Mouse (Mus musculus) kidney, postnatal 0 days (tissue): Measurements from ENCODE around the gene Tmem164. TPM values are rescaled to one million over a fixed set of nuclear protein-coding genes. Genes with fewer than 3 reads are reported as not detected.

Experiments used
- ATAC-seq: fragments of 200-750 bp; cut with Nextera tagmentation; replicated peaks from 2 replicates; pipeline ENCODE4 v1.8.0; 2017; ENCODE audit warnings: low read depth, moderate number of reproducible peaks, moderate TSS enrichment, moderate library complexity; ENCODE audit not compliant: low FRiP score
- DNase-seq: peaks from one replicate; pipeline ENCODE4 v3.0.0-alpha.2; 2016; ENCODE audit warnings: low spot score
- H3K27ac ChIP-seq: fragments of 300-500 bp; sonication (generic); 2 replicates; pipeline ENCODE4 v1.5.1; 2014; ENCODE audit warnings: mild to moderate bottlenecking
- H3K27me3 ChIP-seq: fragments of 300-500 bp; sonication (generic); 2 replicates; pipeline ENCODE4 v1.6.1; 2014; ENCODE audit warnings: low read length, mixed read lengths; ENCODE audit not compliant: insufficient read depth
- H3K36me3 ChIP-seq: fragments of 300-500 bp; sonication (generic); 2 replicates; pipeline ENCODE4 v1.6.1; 2014; ENCODE audit warnings: low read length, mixed read lengths; ENCODE audit not compliant: insufficient read depth
- H3K4me1 ChIP-seq: fragments of 300-500 bp; sonication (generic); replicated peaks from 2 replicates; pipeline ENCODE4 v1.6.1; 2014; ENCODE audit warnings: antibody characterized with exemption, low read length, mixed read lengths; ENCODE audit not compliant: insufficient read depth
- H3K4me2 ChIP-seq: fragments of 300-500 bp; sonication (generic); 2 replicates; pipeline ENCODE4 v1.6.1; 2014; ENCODE audit warnings: mild to moderate bottlenecking, low read length, moderate library complexity, mixed read lengths
- H3K4me3 ChIP-seq: fragments of 300-500 bp; sonication (generic); replicated peaks from 2 replicates; pipeline ENCODE4 v1.5.1; 2014; ENCODE audit warnings: low read depth, low read length
- H3K9ac ChIP-seq: fragments of 300-500 bp; sonication (generic); 2 replicates; pipeline ENCODE4 v1.6.1; 2014; ENCODE audit warnings: low read depth, low read length
- H3K9me3 ChIP-seq: fragments of 300-500 bp; sonication (generic); replicated peaks from 2 replicates; pipeline ENCODE4 v1.6.1; 2016; ENCODE audit warnings: low read length, inconsistent platforms, mixed read lengths
- CTCF ChIP-seq: IDR thresholded peaks from 2 replicates; pipeline ENCODE4 v1.5.1; 2016; ENCODE audit warnings: antibody characterized with exemption, low read depth, mild to moderate bottlenecking, moderate library complexity
- WGBS: fragments of 180-500 bp; shearing (Covaris S2); extraction: QIAGEN DNeasy Blood & Tissue Kit; methylation state at CpG from one replicate; pipeline ENCODE4 v1.1.7; 2014; 5-methylcytosine and 5-hydroxymethylcytosine counted together
- polyA plus RNA-seq: library from polyadenylated mRNA; unstranded; fragments of >200 nt; fragmentation: Nextera tagmentation; extraction: Ambion mirVana; gene quantifications from 2 replicates; pipeline ENCODE4 v1.2.1, GENCODE M21; 2015

Gene Tmem164
- polyA plus RNA-seq, 1 experiment from 2014 or later, result 33.0 TPM

DNA sequence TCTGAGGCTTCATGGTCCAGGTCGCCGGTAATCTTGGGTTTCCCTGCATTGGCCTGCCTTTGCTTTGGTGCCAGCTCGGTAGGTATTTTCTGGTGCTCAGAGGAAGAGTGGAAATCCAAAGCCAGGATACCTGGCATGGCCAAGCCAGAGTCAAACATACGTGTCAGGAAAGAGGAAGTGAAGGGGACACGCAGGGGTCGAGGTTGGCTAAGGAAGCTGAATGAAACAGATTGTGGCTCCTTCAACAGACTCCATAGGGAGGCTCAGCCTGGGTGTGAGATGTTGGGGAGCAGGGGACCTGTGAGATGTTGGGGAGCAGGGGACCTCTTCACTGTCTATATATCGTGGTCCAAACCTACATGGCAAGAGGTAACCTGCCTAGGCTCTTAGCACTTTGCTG lies 155.2 kb downstream of the Tmem164 start:
- H3K9me3 ChIP-seq, result no peaks in the 10 kb centered on the region
- H3K36me3 ChIP-seq, result 0 out of 2 replicates have a peak, but pooled peaks cover 5% of the 10 kb centered on the region
- ATAC-seq, result no peak
- DNase-seq, result no peak
- no peaks in the 10 kb centered on the region for H3K4me1 ChIP-seq
- H3K27ac ChIP-seq, result no peak overlapping the region
- TF ChIP-seq CTCF, result no peak
- no peaks in the 10 kb centered on the region for H3K27me3 ChIP-seq
- H3K4me3 ChIP-seq, result no peak overlapping the region
- 83% methylated on average over 7 of the region's 7 CpGs for WGBS
- no peak overlapping the region for H3K4me2 ChIP-seq
- no peak overlapping the region for H3K9ac ChIP-seq

DNA sequence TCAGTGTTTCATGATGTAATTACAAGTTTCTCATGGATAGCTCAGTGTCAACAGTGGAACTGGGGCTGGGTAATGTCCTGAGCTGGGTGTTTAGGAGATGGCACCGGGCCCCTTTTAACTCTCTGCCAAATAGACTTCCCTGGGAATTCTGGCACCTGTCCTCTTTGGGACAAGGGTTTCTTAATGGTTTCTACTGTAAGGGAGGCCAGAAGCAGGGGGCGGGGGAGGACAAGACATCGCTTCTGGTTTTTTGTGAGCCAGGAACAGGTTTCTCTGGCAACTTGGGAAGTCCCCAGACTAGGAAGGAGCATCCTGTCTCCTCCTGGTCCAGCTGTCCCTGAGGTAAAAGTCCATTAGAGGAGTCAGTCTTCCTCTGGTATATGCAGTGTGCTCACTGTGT lies 156.1 kb downstream of the Tmem164 start:
- H3K4me3 ChIP-seq, result no peak overlapping the region
- no peak overlapping the region for H3K27ac ChIP-seq
- DNase-seq (no peak), ATAC-seq (no peak)
- H3K4me1 ChIP-seq, result no peaks in the 10 kb centered on the region
- H3K4me2 ChIP-seq, result no peak overlapping the region
- no peak for TF ChIP-seq CTCF
- 96% methylated on average over 3 of the region's 3 CpGs for WGBS
- H3K36me3 ChIP-seq, result 0 out of 2 replicates have a peak, but pooled peaks cover 5% of the 10 kb centered on the region
- no peak overlapping the region for H3K9ac ChIP-seq
- no peaks in the 10 kb centered on the region for H3K27me3 ChIP-seq
- no peaks in the 10 kb centered on the region for H3K9me3 ChIP-seq

DNA sequence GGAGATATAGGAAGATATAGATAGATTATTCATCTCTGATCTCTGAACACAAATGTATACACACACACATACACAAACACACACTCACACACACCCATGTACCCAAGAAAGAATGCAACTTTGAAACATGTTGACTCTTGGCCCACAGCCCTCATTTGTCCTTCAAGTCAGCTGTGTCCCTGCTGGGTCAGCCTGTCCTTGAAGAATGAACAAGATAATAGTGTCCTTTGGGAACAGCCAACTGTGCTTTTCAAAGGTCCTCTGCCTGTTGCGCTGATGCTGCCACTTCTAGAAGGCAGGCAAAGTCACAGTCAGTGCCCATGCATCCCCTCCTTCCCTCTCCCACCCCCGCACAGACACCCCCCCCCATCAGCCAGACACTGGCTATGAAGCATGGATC lies 157.6 kb downstream of the Tmem164 start:
- Histone ChIP-seq H3K9ac (no peak overlapping the region), H3K9me3 (no peaks in the 10 kb centered on the region), H3K27ac (no peak overlapping the region), H3K4me3 (no peak overlapping the region), H3K27me3 (no peaks in the 10 kb centered on the region), H3K4me2 (no peak overlapping the region), H3K36me3 (0 out of 2 replicates have a peak, but pooled peaks cover 5% of the 10 kb centered on the region), H3K4me1 (no peaks in the 10 kb centered on the region)
- DNase-seq (no peak), ATAC-seq (no peak)
- TF ChIP-seq CTCF, result no peak
- 81% methylated on average over 2 of the region's 2 CpGs for WGBS

DNA sequence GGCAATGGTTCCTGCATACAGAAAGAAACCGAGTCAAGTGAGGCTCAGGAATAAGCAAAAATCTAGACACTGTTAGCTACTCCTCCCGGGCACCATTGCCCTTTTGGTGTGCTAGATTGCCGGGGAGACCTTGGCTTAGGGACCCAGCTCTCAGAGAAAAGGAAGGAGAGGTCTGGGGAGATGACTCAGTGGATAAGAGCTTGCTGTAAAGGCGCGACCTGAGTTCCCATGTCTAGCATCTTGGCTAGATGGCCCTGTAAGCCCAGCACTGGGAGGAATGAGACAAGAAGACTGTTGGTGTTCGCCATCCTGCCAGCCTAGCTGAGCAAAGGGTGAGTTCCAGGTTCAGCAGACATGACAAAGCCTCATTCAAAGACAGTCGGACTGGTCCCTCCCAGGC lies 158.2 kb downstream of the Tmem164 start:
- H3K9me3 ChIP-seq, result no peaks in the 10 kb centered on the region
- no peak for TF ChIP-seq CTCF
- no peak overlapping the region for H3K4me3 ChIP-seq
- WGBS, result 83% methylated on average over 7 of the region's 7 CpGs
- H3K27ac ChIP-seq, result no peak overlapping the region
- ATAC-seq, result no peak
- H3K27me3 ChIP-seq, result no peaks in the 10 kb centered on the region
- no peak overlapping the region for H3K4me2 ChIP-seq
- no peaks in the 10 kb centered on the region for H3K4me1 ChIP-seq
- H3K9ac ChIP-seq, result no peak overlapping the region
- H3K36me3 ChIP-seq, result 0 out of 2 replicates have a peak, but pooled peaks cover 5% of the 10 kb centered on the region
- no peak for DNase-seq

DNA sequence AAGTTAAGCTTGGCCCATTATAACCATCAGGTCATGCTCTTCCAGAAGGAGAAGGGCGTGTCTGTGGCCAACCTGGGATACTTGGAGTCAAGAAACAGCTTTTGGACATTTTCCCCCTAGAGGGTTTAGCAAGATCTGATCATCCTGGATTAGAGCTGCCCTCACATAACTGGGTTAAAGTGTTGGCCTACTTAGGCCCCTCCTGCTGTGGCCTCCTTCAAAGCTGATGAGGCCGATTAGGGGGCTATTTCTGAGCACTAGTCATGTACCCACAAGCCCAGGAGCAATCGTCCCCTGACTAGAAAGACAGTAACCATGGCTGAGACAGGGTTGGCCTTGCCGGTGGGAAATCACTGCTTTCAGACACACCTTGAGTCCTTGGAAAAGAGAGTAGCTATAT lies 160.7 kb downstream of the Tmem164 start:
- H3K4me1 ChIP-seq, result no peaks in the 10 kb centered on the region
- H3K4me3 ChIP-seq, result no peak overlapping the region
- no peak overlapping the region for H3K9ac ChIP-seq
- ATAC-seq (no peak), DNase-seq (no peak)
- no peaks in the 10 kb centered on the region for H3K36me3 ChIP-seq
- no peak overlapping the region for H3K4me2 ChIP-seq
- H3K27ac ChIP-seq, result no peak overlapping the region
- H3K9me3 ChIP-seq, result no peaks in the 10 kb centered on the region
- TF ChIP-seq CTCF, result no peak
- H3K27me3 ChIP-seq, result no peaks in the 10 kb centered on the region
- 84% methylated on average over 4 of the region's 4 CpGs for WGBS

DNA sequence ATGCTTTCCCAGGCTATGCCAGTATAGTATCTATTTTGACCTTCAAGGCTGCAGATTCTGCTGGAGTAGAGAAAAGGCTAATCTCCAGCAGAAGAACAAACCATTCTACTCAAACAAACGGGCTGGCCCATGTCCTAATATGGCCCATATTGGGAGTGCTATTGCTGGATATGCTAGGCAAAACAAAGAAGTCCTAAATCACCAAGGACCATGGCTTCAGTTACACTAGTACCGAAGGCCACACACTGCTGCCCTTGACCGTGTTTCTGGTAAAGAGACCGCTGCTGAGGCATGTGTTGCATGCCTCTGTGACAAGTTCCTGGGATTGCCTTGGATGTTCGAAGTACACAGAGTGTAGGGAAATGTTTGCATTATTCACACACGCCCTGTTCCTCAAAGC lies 165.1 kb downstream of the Tmem164 start:
- DNase-seq, result peak; percentile 30
- Histone ChIP-seq H3K27ac (no peak overlapping the region), H3K4me3 (no peak overlapping the region), H3K4me1 (no peaks in the 10 kb centered on the region), H3K9me3 (no peaks in the 10 kb centered on the region), H3K27me3 (no peaks in the 10 kb centered on the region), H3K36me3 (no peaks in the 10 kb centered on the region), H3K4me2 (no peak overlapping the region), H3K9ac (no peak overlapping the region)
- no peak for TF ChIP-seq CTCF
- WGBS, result 72% methylated on average over 6 of the region's 6 CpGs
- ATAC-seq, result no peak

DNA sequence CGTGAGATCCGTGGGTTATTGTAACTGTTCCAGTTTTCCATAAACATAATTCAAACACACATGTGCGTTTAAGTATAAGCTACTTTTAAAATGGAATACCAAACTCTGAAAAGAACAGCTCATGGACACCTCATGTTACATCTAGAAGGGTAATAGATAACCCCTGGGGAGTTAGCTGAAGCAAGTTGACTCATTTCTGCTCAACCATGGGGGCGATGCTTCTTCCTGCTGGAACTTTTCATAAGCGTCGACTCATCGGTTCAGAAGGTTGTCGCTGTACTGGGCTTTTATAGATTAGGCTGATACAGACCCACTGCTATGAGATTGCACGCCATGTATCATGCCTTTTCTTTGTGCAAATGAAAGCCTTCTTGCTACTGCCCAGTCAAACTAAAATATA lies 166.8 kb downstream of the Tmem164 start:
- no peak overlapping the region for H3K9ac ChIP-seq
- H3K4me1 ChIP-seq, result no peaks in the 10 kb centered on the region
- DNase-seq, result no peak
- H3K36me3 ChIP-seq, result no peaks in the 10 kb centered on the region
- no peak overlapping the region for H3K4me3 ChIP-seq
- no peaks in the 10 kb centered on the region for H3K27me3 ChIP-seq
- H3K4me2 ChIP-seq, result no peak overlapping the region
- no peak for TF ChIP-seq CTCF
- WGBS, result 85% methylated on average over 9 of the region's 9 CpGs
- H3K9me3 ChIP-seq, result no peaks in the 10 kb centered on the region
- no peak for ATAC-seq
- no peak overlapping the region for H3K27ac ChIP-seq
